Mouse (Mus musculus): ENCODE measurements around the gene Eif1ax. TPM values are rescaled to one million over a fixed set of nuclear protein-coding genes. Genes with fewer than 3 reads are reported as not detected.

The Eif1ax gene
- 156 and 164 TPM in 2 replicates for polyA plus RNA-seq (2014; fragmentation: Nextera tagmentation; extraction: Ambion mirVana)

DNA sequence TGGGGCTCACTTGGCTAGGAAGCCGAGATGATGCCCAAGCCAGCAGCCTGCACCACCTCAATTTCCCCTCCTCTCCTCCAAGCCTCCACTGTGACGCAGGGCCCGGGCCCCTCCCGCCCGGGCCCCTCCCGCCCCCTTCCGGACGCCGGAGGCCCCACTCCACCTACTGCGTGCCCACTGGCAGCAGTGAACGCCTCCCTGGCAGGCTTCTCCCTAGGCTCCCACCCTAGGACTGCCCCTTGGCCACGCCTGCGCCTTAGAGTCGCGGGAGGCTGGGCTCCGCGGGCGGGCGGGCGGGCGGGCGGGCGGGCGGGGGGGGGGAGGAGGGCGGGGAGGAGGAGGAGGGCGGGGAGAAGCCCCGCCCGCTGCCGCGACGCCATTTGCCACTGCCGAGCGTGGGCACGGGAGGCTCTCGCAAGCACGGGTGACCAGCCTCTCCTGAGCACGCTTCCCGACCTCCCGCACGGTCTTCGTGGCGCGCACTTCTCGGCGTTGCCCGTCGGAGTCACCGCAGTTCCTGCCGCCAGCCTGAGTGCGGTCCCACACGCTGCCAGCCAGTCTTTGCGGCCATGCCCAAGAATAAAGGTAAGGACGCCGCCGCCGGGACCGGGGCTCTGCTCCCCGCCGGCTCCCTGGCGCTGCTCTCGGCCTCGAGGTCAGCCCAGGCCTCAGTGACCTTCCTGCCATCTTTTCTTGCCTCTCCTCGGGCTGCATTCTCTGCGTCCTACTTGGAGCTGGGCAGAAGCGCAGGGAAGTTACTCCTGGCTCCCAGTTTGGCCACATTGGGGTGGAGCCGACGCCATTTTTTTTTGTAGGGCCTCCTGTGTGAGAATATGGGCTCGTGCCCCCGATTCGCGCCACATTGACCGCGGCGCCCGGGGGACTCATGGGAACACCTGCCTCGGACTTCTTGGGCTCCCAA is at the start of gene Eif1ax:
Eif1ax (plus strand) TSS at position 348 of the 922 bp plus-strand sequence.
- WGBS: 24% methylated on average over 53 of the region's 76 CpGs
- no peaks in the 10 kb centered on the region for H3K4me1 ChIP-seq (ENCODE audit: control insufficient read depth, insufficient read depth, low read length)
- H3K4me2 ChIP-seq: peak within 1 kb of the TSS; percentile 44
- peak within 1 kb of the TSS; percentile 66 for H3K4me3 ChIP-seq (ENCODE audit: low read depth, low read length)
- H3K27ac ChIP-seq (ENCODE audit: low read depth, low read length): peak within 1 kb of the TSS; percentile 57
- H3K9ac ChIP-seq (ENCODE audit: low read length): peak within 1 kb of the TSS; percentile 71
- peak; percentile 98 for ATAC-seq (ENCODE audit: low FRiP score)
- peak; percentile 94 for DNase-seq (ENCODE audit: low spot score, missing footprints)
- H3K9me3 ChIP-seq (ENCODE audit: control insufficient read depth, low read length): no peaks in the 10 kb centered on the region
- H3K36me3 ChIP-seq (ENCODE audit: control insufficient read depth, insufficient read depth, low read length): no peaks in the 10 kb centered on the region
- no peaks in the 10 kb centered on the region for H3K27me3 ChIP-seq (ENCODE audit: control insufficient read depth, insufficient read depth, low read length)

GRCm38 (mm10) chrX:159364506-159364905 is 7.5 kb upstream of the Eif1ax start:
- 91% methylated on average over 3 of the region's 3 CpGs for WGBS
- Histone ChIP-seq H3K27ac (ENCODE audit: low read depth, low read length) (no peak overlapping the region), H3K27me3 (ENCODE audit: control insufficient read depth, insufficient read depth, low read length) (no peaks in the 10 kb centered on the region), H3K4me3 (ENCODE audit: low read depth, low read length) (no peak overlapping the region), H3K4me2 (no peak overlapping the region), H3K36me3 (ENCODE audit: control insufficient read depth, insufficient read depth, low read length) (no peaks in the 10 kb centered on the region), H3K4me1 (ENCODE audit: control insufficient read depth, insufficient read depth, low read length) (no peaks in the 10 kb centered on the region), H3K9me3 (ENCODE audit: control insufficient read depth, low read length) (no peaks in the 10 kb centered on the region), H3K9ac (ENCODE audit: low read length) (no peak overlapping the region)
- DNase-seq (ENCODE audit: low spot score, missing footprints) (no peak), ATAC-seq (ENCODE audit: low FRiP score) (no peak)

DNA sequence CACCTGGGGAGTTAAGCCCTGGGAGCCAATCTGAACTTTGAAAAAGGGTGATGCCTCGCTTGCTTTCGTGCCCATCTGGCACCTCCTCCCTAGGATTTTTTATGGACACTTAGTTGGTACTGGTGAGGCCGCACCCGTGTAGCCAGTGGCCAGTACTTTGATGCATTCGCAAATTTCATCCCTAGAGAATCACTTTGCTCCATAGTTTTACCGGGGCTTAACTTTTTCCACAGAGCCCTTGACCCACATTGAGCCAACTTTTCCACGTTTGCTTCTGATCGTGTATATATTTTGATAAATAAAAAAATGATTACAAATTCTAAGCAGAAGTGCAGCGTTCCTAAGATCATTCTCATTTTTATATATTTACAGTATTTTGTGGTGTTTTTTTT is 771 bp downstream of the Eif1ax start:
- H3K9ac ChIP-seq (ENCODE audit: low read length): peak overlapping the region; percentile 71
- no peaks in the 10 kb centered on the region for H3K9me3 ChIP-seq (ENCODE audit: control insufficient read depth, low read length)
- no peak for DNase-seq (ENCODE audit: low spot score, missing footprints)
- H3K4me3 ChIP-seq (ENCODE audit: low read depth, low read length): peak overlapping the region; percentile 66
- H3K4me1 ChIP-seq (ENCODE audit: control insufficient read depth, insufficient read depth, low read length): no peaks in the 10 kb centered on the region
- ATAC-seq (ENCODE audit: low FRiP score): no peak
- peak overlapping the region; percentile 57; the same call in 1 of the 2 replicates for H3K27ac ChIP-seq (ENCODE audit: low read depth, low read length)
- H3K27me3 ChIP-seq (ENCODE audit: control insufficient read depth, insufficient read depth, low read length): no peaks in the 10 kb centered on the region
- H3K36me3 ChIP-seq (ENCODE audit: control insufficient read depth, insufficient read depth, low read length): no peaks in the 10 kb centered on the region
- WGBS: 19% methylated on average over 9 of the region's 9 CpGs
- peak overlapping the region; percentile 44 for H3K4me2 ChIP-seq

DNA sequence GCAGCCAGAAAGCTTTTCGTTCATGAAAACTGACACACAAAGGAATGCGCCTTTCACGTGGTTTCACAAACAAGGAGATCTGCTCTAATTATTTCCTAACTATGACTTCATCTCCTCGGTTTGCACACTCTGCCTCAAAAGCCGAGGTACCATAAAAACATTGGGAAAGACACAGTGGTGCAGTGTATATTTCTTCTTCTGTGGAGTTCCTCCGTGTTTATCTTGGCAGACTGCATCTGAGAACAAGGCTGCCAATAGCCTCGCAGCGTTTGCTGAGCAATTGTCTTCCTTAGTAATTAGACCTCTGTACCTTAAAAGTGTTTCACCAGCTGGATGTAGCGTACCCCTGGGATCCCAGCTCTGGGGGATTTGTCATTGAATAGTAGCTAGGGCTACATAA is 15.1 kb downstream of the Eif1ax start:
- H3K4me3 ChIP-seq (ENCODE audit: low read depth, low read length): no peak overlapping the region
- no peak overlapping the region for H3K4me2 ChIP-seq
- no peak overlapping the region for H3K27ac ChIP-seq (ENCODE audit: low read depth, low read length)
- H3K4me1 ChIP-seq (ENCODE audit: control insufficient read depth, insufficient read depth, low read length): no peaks in the 10 kb centered on the region
- whole genome bisulfite sequencing: 86% methylated on average over 9 of the region's 9 CpGs
- no peaks in the 10 kb centered on the region for H3K9me3 ChIP-seq (ENCODE audit: control insufficient read depth, low read length)
- H3K27me3 ChIP-seq (ENCODE audit: control insufficient read depth, insufficient read depth, low read length): no peaks in the 10 kb centered on the region
- no peak for DNase-seq (ENCODE audit: low spot score, missing footprints)
- ATAC-seq (ENCODE audit: low FRiP score): no peak
- H3K9ac ChIP-seq (ENCODE audit: low read length): no peak overlapping the region
- H3K36me3 ChIP-seq (ENCODE audit: control insufficient read depth, insufficient read depth, low read length): no peaks in the 10 kb centered on the region

DNA sequence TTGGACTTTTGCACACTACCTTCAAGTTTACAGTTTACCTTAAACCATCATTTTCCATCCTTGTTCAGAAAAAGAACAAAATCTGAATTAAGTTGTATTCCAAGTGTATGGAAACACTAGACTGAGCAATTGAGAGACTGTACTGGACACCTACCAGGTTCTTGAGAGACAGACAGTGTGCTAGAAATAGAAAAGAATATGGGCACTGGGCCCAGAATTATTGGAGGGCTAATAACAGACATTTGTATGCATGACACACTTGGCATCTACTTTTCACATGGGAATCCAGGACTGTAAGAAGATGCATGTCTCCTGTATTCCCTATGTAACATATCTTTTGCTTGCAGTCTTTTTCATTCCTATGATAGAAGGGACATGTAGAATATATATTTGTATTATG is 17.0 kb downstream of the Eif1ax start:
- Histone ChIP-seq H3K27me3 (ENCODE audit: control insufficient read depth, insufficient read depth, low read length) (no peaks in the 10 kb centered on the region), H3K4me3 (ENCODE audit: low read depth, low read length) (no peak overlapping the region), H3K4me1 (ENCODE audit: control insufficient read depth, insufficient read depth, low read length) (no peaks in the 10 kb centered on the region), H3K9me3 (ENCODE audit: control insufficient read depth, low read length) (no peaks in the 10 kb centered on the region), H3K27ac (ENCODE audit: low read depth, low read length) (no peak overlapping the region), H3K36me3 (ENCODE audit: control insufficient read depth, insufficient read depth, low read length) (no peaks in the 10 kb centered on the region), H3K4me2 (no peak overlapping the region), H3K9ac (ENCODE audit: low read length) (no peak overlapping the region)
- ATAC-seq (ENCODE audit: low FRiP score): no peak
- no peak for DNase-seq (ENCODE audit: low spot score, missing footprints)

DNA sequence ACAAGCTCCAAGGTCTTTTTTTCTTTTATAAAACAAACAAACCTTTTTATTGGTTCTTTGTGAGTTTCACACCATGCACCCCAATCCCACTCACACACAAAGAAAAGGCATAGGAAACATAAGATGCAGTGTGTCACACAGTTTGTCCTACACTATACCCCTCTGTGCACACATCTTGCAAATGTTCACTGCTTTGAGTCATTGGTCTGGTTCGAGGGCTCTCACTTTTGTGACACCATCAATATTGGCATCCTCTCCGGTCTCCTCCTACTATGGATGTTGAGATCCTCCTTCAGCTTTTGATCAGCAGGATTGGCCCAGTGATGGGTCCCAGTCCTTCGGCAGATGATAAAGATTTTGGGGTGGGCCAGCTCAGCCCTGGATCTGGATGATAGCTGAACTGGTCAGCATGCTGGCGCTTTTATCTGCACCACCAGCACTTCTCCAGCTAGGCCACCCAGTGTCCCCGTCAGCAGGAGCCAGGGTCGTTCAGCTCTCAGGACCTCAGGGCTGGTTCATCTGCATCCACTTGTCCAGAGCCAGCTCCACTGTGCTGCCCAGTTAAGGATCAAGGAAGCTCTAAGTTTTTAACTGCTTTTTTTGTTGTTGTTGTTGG is 18.5 kb downstream of the Eif1ax start:
- Histone ChIP-seq H3K9ac (ENCODE audit: low read length) (no peak overlapping the region), H3K36me3 (ENCODE audit: control insufficient read depth, insufficient read depth, low read length) (no peaks in the 10 kb centered on the region), H3K27ac (ENCODE audit: low read depth, low read length) (no peak overlapping the region), H3K27me3 (ENCODE audit: control insufficient read depth, insufficient read depth, low read length) (no peaks in the 10 kb centered on the region), H3K4me1 (ENCODE audit: control insufficient read depth, insufficient read depth, low read length) (no peaks in the 10 kb centered on the region), H3K4me3 (ENCODE audit: low read depth, low read length) (no peak overlapping the region), H3K9me3 (ENCODE audit: control insufficient read depth, low read length) (no peaks in the 10 kb centered on the region), H3K4me2 (no peak overlapping the region)
- DNase-seq (ENCODE audit: low spot score, missing footprints): no peak
- 80% methylated on average over 6 of the region's 6 CpGs for WGBS
- no peak for ATAC-seq (ENCODE audit: low FRiP score)

- Histone ChIP-seq H3K27ac (ENCODE audit: low read depth, low read length) (no peak overlapping the region), H3K4me1 (ENCODE audit: control insufficient read depth, insufficient read depth, low read length) (no peaks in the 10 kb centered on the region), H3K27me3 (ENCODE audit: control insufficient read depth, insufficient read depth, low read length) (no peaks in the 10 kb centered on the region), H3K36me3 (ENCODE audit: control insufficient read depth, insufficient read depth, low read length) (no peaks in the 10 kb centered on the region), H3K4me2 (no peak overlapping the region), H3K4me3 (ENCODE audit: low read depth, low read length) (no peak overlapping the region), H3K9me3 (ENCODE audit: control insufficient read depth, low read length) (no peaks in the 10 kb centered on the region), H3K9ac (ENCODE audit: low read length) (no peak overlapping the region)
- ATAC-seq (ENCODE audit: low FRiP score): no peak
- DNase-seq (ENCODE audit: low spot score, missing footprints): no peak
- 71% methylated on average over 3 of the region's 3 CpGs for WGBS
Measured at GRCm38 (mm10) chrX:159391239-159391638, 19.3 kb downstream of the Eif1ax start.

DNA sequence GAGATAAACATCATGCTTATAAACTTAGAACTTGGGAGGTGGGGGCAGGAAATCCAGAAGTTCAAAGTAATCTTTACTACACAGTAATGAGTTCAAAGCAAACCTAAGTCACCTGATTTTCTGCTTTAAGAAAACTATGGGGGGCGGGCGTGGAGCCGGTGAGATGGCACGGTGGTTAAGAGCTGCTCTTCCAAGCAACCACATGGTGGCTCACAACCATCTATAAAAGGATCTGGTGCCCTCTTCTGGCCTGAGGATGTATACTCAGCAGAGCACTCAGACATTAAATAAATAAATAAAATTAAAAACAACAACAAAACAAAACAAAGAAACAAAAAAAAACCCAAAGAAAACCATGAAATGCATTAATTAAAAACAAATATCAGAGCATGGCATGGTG is 37.3 kb downstream of the Eif1ax start:
- WGBS: 36% methylated on average over 4 of the region's 4 CpGs
- ATAC-seq (ENCODE audit: low FRiP score) (no peak), DNase-seq (ENCODE audit: low spot score, missing footprints) (no peak)
- no peak overlapping the region for H3K4me3 ChIP-seq (ENCODE audit: low read depth, low read length)
- no peaks in the 10 kb centered on the region for H3K9me3 ChIP-seq (ENCODE audit: control insufficient read depth, low read length)
- no peak overlapping the region for H3K27ac ChIP-seq (ENCODE audit: low read depth, low read length)
- H3K27me3 ChIP-seq (ENCODE audit: control insufficient read depth, insufficient read depth, low read length): no peaks in the 10 kb centered on the region
- H3K4me1 ChIP-seq (ENCODE audit: control insufficient read depth, insufficient read depth, low read length): no peaks in the 10 kb centered on the region
- no peaks in the 10 kb centered on the region for H3K36me3 ChIP-seq (ENCODE audit: control insufficient read depth, insufficient read depth, low read length)
- no peak overlapping the region for H3K9ac ChIP-seq (ENCODE audit: low read length)
- no peak overlapping the region for H3K4me2 ChIP-seq

- Histone ChIP-seq H3K4me2 (peak within 1 kb of the TSS; percentile 78), H3K4me3 (ENCODE audit: low read depth, low read length) (peak within 1 kb of the TSS; percentile 56), H3K36me3 (ENCODE audit: control insufficient read depth, insufficient read depth, low read length) (no peaks in the 10 kb centered on the region), H3K9me3 (ENCODE audit: control insufficient read depth, low read length) (no peaks in the 10 kb centered on the region), H3K27ac (ENCODE audit: low read depth, low read length) (no peak within 1 kb of the TSS), H3K27me3 (ENCODE audit: control insufficient read depth, insufficient read depth, low read length) (no peaks in the 10 kb centered on the region; the same call in 1 of the 2 replicates), H3K9ac (ENCODE audit: low read length) (peak within 1 kb of the TSS; percentile 47), H3K4me1 (ENCODE audit: control insufficient read depth, insufficient read depth, low read length) (no peaks in the 10 kb centered on the region)
- 12% methylated on average over 56 of the region's 83 CpGs for WGBS
- DNase-seq (ENCODE audit: low spot score, missing footprints) (peak; percentile 90), ATAC-seq (ENCODE audit: low FRiP score) (peak; percentile 95)
Measured at GRCm38 (mm10) chrX:159414130-159414828, 42.3 kb downstream of the Eif1ax start, which contains the start of gene Map7d2. Gene Map7d2, plus strand, starts transcription at chrX:159414572.

Data from midbrain, embryonic 11.5 days (tissue).